Mouse (Mus musculus): ENCODE data around the gene Coa4. TPM values are rescaled to one million over a fixed set of nuclear protein-coding genes. Genes with fewer than 3 reads are reported as not detected.
A peak's percentile ranks its signal among the peaks of the same experiment; 100 is the strongest.

The Coa4 gene
- total RNA-seq, 2 experiments from 2014 or later = 8.6 to 13.2 TPM

DNA sequence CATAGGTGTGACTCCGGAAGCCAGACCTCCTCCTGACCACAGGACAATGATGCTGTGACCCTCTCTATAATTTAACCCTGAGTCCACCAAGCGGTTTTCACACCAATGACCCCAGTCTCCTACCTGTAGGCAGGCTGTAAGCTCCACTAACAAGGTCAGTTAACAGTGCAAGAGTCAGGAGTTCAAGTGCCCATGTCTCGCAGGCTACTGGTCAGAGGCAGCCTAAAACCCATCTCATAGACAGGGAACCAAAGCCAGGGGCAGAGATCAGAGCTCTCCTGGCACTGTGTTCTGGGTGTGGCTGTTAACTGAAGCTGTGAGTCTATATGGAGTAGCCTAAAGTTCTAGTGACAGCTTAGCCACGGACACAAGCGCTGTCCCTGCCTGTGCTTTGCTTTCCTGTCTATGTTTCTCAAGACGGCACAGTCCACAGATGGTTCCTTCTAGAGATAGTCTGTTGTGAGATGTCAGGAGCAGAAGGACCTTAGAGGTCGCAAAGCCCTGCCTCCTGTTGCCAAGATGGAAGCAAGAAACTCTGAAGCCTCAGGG is 34.4 kb upstream of the Coa4 start:
- DNase-seq (ENCODE audit: low spot score in 2 of 2) = no peak

GRCm38 (mm10) chr7:100503076-100503475 is 33.8 kb upstream of the Coa4 start:
- DNase-seq (ENCODE audit: low spot score in 2 of 2) = no peak

GRCm38 (mm10) chr7:100504740-100505487 is 32.0 kb upstream of the Coa4 start:
- no peak for DNase-seq (ENCODE audit: low spot score in 2 of 2)

DNA sequence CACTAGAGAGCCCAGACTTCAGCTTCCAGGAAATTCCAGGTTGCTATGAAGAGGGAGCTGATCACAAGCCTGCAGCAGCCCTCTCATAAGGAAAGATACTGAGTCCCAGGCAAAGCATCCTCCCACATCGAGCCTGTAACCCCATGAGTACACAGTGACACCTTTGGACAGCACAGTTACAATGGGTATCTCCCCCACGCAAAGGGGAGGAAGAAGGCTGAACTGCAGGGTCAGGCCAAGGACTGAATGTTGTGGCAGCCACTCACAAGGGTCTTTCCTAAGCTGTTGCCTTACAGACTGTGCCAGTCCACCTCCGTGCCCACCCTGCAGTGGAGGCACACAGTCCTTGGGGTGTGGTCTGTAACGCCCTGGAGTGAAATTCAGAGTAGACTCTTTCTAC is 30.4 kb upstream of the Coa4 start:
- no peak for DNase-seq (ENCODE audit: low spot score in 2 of 2)

DNA sequence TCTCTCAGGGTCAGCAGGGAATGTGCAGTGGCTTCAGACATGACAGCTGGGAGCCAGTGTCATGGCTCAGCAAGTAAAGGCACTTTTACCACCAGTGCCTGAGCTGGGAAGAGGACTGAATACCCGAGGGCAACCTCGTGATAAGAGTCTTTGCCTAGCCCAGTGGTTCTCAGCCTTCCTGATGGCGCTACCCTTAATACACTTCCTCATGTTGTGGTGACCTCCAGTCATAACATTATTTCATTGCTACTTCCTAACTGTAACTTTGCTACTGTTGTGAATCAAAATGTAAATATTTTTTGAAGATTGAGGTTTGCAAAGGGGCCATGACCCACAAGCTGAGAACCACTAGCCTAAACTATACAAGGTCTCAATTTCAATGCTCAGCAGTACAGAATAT is 28.2 kb upstream of the Coa4 start:
- DNase-seq (ENCODE audit: low spot score in 2 of 2) = no peak

DNA sequence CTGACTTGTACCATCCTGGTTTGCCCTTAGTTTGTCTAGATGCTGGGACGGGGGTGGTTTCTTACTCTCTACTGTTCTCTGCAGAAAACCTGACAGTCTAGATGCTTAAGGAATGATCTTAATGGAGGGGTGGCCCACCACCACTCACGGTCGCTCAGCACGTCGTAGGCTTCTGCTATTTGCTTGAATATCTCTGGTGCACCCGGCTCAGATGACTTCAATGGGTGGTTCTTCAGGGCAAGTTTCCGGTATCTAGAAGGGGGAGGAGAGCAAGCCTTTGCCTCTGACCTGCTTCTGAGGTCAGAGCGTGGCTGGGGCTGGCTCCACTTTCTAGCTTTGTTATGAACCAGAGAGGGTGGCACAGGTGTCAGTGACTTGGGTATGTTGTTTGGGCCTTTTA is 25.3 kb upstream of the Coa4 start:
- no peak for DNase-seq (ENCODE audit: low spot score in 2 of 2)

- no peak for DNase-seq (ENCODE audit: low spot score in 2 of 2)
Measured at GRCm38 (mm10) chr7:100514573-100514972, 22.3 kb upstream of the Coa4 start, which contains the start of gene Dnajb13. Gene Dnajb13 (minus strand): TSS chr7:100514960.

DNA sequence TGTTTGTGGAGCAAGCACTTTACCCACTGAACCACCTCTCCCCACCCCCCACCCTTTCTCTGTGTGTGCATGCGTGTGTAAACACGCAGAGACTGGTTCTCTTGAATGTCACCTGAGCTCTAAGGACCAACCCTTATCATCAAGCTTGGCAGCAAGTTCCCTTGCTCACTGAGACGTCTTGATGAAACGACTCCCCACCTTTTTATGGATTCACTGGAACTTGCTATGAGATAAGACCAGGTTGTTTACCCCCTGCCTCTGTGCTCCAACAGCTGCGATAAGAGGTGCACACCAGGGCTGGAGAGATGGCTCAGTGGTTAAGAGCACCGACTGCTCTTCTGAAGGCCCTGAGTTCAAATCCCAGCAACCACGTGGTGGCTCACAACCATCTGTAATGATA is 16.7 kb upstream of the Coa4 start:
- no peak for DNase-seq (ENCODE audit: low spot score in 2 of 2)

DNA sequence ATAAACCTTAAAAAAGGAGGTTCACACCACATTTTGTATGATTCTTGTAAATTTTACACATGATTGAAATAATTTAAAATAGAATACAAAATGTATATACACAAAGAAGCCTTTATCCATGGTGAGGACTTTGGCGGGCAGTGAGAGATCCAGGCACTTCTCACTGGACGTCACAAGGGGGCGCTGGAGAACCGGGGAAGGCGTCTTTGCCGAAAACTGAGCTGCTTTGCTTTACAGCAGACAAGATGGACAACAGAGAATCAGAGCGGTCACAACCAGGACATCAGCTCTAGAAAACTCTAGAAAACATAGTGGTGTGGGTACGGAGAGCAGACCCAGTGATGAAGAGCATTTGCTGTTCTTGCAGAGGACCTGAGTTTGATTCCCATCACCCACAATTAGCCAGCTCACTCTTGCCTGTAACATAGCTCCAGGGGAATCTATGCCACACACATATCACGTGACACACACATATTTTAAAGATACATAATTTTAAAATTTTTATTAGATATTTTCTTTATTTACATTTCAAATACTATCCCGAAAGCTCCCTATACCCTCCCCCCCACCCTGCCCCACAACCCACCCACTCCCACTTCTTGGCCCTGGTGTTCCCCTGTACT is 16.1 kb upstream of the Coa4 start:
- peak; percentile 88 to 91 for DNase-seq (ENCODE audit: low spot score in 2 of 2)

DNA sequence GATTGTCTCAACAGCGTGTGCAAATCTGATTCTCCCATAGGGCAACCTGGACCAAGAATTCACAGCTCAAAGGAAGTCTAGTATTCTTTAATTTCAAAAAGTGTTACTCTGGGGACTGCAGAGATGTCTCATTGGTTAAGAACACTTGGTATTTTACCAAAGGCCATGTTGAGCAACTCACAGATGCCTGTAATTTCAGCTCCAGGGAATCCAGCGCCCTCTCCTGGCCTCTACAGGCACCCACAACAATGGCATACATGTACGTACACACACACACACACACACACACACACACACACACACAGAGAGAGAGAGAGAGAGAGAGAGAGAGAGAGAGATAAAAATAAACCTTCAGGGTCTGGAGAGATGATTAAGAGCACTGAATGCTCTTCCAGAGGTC is 14.6 kb upstream of the Coa4 start:
- no peak for DNase-seq (ENCODE audit: low spot score in 2 of 2)

DNA sequence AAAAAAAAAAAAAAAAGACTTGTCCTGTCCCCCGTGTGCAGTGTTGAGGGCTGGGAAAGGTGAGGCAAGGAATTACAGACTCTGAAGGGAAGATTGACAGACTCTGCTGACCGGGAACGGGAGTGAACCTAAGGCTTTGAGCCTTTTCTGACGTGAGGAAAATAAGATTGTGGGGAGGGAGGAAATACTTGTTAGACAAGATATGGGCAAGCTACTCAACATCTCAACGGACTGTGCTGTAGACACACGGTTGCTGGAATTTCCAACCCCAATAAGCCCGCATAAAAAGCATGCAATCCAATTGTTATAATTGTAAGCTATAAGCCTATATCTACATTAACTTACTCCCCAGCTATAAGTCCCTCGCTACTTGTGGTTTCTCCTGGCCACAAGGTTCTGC is 12.2 kb upstream of the Coa4 start:
- no peak for DNase-seq (ENCODE audit: low spot score in 2 of 2)

GRCm38 (mm10) chr7:100530766-100531165 is 6.1 kb upstream of the Coa4 start:
- no peak for DNase-seq (ENCODE audit: low spot score in 2 of 2)

- DNase-seq (ENCODE audit: low spot score in 2 of 2) = no peak
Measured at GRCm38 (mm10) chr7:100533503-100533902, 3.4 kb upstream of the Coa4 start.

GRCm38 (mm10) chr7:100534216-100534615 is 2.7 kb upstream of the Coa4 start:
- no peak for DNase-seq (ENCODE audit: low spot score in 2 of 2)

GRCm38 (mm10) chr7:100535831-100536230 is 1.0 kb upstream of the Coa4 start:
- DNase-seq (ENCODE audit: low spot score in 2 of 2) = no peak

GRCm38 (mm10) chr7:100537519-100537902 is 640 bp downstream of the Coa4 start:
- no peak for DNase-seq (ENCODE audit: low spot score in 2 of 2)

GRCm38 (mm10) chr7:100539516-100539915 is 2.6 kb downstream of the Coa4 start:
- DNase-seq (ENCODE audit: low spot score in 2 of 2) = no peak

- no peak for DNase-seq (ENCODE audit: low spot score in 2 of 2)
Measured at GRCm38 (mm10) chr7:100544437-100544836, 7.6 kb downstream of the Coa4 start.

DNA sequence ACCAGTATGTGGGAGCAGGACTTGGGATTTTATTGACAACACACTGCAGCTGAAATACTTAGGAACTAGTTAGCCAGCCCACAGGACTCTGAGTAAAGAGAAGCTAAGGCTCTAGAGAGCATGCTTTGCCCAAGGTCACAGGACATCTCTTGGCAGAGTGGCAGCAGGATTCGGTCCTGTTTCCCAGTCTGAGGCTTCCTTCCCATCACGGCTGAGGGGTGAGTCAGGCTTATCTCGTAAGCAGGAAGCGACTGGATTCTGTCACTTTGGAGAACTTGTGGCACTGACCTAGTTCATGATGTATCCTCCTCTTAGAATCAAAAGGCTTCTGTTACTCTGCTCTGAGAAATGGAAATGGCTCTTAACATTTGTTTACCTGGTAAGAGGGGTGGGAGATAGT is 10.8 kb downstream of the Coa4 start:
- peak in 1 of 2 experiments; percentile 12 for DNase-seq (ENCODE audit: low spot score in 2 of 2)

GRCm38 (mm10) chr7:100549796-100550195 is 12.9 kb downstream of the Coa4 start:
- no peak for DNase-seq (ENCODE audit: low spot score in 2 of 2)

DNA sequence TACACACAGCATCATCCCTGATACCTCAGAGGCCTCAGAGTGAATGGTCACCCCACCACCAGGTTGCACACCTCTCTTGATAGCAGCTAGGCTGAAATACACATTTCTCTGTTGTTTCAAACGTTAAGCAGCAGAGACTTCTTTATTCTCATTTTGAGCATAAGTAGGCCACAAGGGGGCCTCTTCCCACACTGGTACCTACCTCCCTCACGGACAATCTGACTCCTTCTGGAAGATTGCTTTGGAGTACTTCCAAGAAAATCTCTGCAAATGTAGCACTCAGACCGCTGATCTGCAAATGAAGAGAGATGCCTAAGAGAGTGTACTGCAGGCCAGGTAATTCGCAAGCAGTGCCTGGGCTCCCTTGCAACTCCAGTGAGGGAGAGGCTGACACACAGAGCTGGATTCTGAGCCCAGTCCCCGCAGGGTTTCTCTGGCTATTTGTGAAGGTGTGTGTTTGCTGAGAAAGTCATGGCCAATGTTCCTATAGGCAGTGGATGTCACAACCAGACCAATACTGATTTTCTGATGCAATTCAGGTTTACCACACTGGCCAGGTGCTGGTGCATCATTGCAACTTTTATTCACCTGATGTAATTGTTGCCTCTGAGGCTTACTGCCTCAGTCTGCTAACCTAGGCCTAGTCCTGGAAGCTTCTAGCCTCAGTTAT is 13.6 kb downstream of the Coa4 start:
- DNase-seq (ENCODE audit: low spot score in 2 of 2) = no peak

- no peak for DNase-seq (ENCODE audit: low spot score in 2 of 2)
Measured at GRCm38 (mm10) chr7:100554939-100555338, 18.1 kb downstream of the Coa4 start.

Data from adrenal gland, adult 18-20 months (tissue).